Mouse (Mus musculus) monocyte, adult 2 months (primary cell): ENCODE measurements around the gene Amd2.

ENCODE experiments used
- DNase-seq, 2 experiments: peaks; one replicate each; pipeline ENCODE4 v3.0.0; 2022; ENCODE audit warnings: low spot score in 2 of 2, low read depth in 1 of 2

The Amd2 gene

GRCm38 (mm10) chr10:35711792-35712191 lies at the start of gene Amd2:
Gene Amd2, minus strand, starts transcription at chr10:35711892.
- no peak for DNase-seq

DNA sequence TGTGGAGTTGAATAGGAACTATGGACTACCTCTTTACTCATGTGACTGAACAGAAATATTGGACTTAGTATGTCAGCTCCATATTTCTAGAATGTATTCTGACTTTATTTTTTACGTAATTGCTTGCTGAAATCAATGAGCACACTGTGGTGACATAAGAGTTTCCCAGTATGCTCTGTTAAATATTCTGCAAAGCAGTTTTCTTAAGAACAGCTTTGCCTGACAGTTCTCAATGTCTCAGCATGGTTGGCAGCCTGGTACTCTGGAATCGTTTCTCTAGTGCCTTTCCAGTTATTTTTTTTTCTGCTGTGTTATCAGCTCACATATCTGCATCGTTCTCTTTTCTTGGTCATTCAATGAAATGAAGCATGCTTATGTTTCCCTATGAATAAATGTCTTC lies 49.6 kb upstream of the Amd2 start:
- DNase-seq: no peak

- DNase-seq: no peak
Measured at GRCm38 (mm10) chr10:35737639-35738038, 25.9 kb upstream of the Amd2 start.

- no peak for DNase-seq
Measured at GRCm38 (mm10) chr10:35714266-35714665, 2.6 kb upstream of the Amd2 start.
